Mouse (Mus musculus): ENCODE data around the gene Pdhb. TPM values are rescaled to one million over a fixed set of nuclear protein-coding genes. Genes with fewer than 3 reads are reported as not detected.
A peak's percentile ranks its signal among the peaks of the same experiment; 100 is the strongest.

Gene Pdhb
- polyA plus RNA-seq, 2 experiments = 152 to 175 TPM

DNA sequence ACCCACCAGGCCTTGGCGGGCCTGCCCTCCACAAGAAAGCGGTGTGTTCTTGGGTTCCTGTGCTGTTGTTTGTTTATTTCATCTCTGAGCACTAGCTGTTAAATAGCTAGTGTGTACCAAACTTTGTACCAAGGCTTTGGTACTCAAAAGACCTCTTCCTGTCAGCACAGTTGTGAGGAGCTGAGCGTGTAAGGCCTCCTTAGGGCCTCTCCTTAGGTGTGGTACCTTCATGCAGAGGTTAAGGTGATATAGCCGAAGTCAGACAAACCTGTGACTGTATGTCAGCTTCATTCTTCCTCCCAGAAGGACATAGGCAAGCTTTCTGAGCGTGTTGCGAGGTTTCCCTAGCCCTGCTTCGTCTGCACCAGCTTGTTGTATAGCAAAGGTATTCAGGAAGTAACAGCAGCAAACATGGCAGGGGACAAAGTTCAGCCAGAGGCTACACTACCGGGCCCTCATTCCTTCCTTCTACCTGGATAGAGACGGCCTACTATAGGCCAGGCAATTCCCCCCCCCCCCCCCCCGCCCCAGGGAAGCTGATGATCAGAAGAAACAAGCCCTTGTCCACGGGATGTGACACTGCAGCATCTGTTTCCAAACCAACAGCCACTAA is 26.1 kb downstream of the Pdhb start:
- WGBS = 84% methylated on average over 10 of the region's 11 CpGs
- Histone ChIP-seq H3K9me3 (ENCODE audit: control insufficient read depth, low read length) (no peaks in the 10 kb centered on the region), H3K4me3 (replicated peaks; ENCODE audit: low read length) (no peak overlapping the region), H3K9ac (ENCODE audit: low read depth, low read length, severe bottlenecking) (no peak overlapping the region), H3K4me2 (replicated peaks; ENCODE audit: low read depth, low read length, severe bottlenecking) (no peak overlapping the region), H3K27ac (replicated peaks; ENCODE audit: low read depth, low read length) (no peak overlapping the region), H3K27me3 (ENCODE audit: control insufficient read depth, insufficient read depth, low read length) (no peaks in the 10 kb centered on the region), H3K4me1 (ENCODE audit: control insufficient read depth, insufficient read depth, low read length) (no peaks in the 10 kb centered on the region), H3K36me3 (ENCODE audit: control insufficient read depth, insufficient read depth, low read length) (peaks cover 26% of the 10 kb centered on the region)
- no peak for ATAC-seq (ENCODE audit: low FRiP score, low read depth)
- TF ChIP-seq POLR2A (IDR thresholded peaks at IDR 0.05; ENCODE audit: borderline replicate concordance, extremely low read depth, insufficient read depth, insufficient read length) = no peak
- DNase-seq (ENCODE audit: low spot score) = no peak

DNA sequence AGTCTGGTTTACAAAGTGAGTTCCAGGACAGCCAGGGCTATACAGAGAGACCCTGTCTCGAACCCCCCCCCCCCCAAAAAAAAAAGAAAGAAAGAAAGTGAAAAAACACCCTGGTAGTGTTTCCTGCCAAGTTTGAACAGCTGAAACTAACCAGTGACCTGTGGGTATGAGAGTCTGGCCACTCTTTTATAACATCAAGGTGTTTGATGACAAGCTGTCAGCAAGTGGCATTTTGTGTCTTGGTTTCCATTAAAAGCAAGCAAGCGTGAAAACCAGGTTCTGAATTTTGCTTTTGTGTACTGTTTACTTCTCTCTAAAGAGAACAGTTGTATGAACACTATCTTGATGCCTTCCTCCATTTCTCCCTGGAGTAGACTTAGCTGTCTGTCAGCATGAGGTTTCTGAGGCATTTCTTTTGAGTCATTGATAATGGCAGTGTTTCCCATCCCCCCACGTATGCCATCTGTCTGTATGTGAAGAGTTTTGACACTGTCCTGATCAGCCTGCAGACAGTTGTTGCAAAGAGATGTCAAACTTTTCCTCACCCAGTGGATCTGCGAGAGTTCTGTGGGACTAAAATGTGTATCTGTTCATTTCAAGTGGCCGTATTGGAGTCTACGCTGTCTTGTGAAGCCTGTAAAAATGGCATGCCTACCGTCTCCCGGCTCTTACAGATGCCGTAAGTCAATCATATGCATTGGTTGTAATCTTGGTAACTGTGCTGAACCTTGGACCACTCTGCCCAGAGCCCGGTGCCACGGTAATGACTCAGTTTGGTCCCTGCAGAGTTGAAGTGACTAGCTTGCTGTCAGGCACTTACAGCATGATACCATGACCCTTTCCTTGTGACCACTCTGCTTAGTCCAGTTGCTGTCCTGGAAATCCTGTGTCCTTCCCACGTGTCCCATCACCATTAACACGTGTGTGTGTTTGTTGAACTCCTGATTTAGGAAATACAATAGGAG is 26.9 kb downstream of the Pdhb start:
- no peaks in the 10 kb centered on the region for H3K27me3 ChIP-seq (ENCODE audit: control insufficient read depth, insufficient read depth, low read length)
- no peak overlapping the region for H3K4me3 ChIP-seq (replicated peaks; ENCODE audit: low read length)
- peaks cover 26% of the 10 kb centered on the region for H3K36me3 ChIP-seq (ENCODE audit: control insufficient read depth, insufficient read depth, low read length)
- TF ChIP-seq POLR2A (IDR thresholded peaks at IDR 0.05; ENCODE audit: borderline replicate concordance, extremely low read depth, insufficient read depth, insufficient read length) = no peak
- no peak overlapping the region for H3K9ac ChIP-seq (ENCODE audit: low read depth, low read length, severe bottlenecking)
- DNase-seq (ENCODE audit: low spot score) (no peak), ATAC-seq (ENCODE audit: low FRiP score, low read depth) (no peak)
- no peaks in the 10 kb centered on the region for H3K9me3 ChIP-seq (ENCODE audit: control insufficient read depth, low read length)
- no peaks in the 10 kb centered on the region for H3K4me1 ChIP-seq (ENCODE audit: control insufficient read depth, insufficient read depth, low read length)
- 79% methylated on average over 13 of the region's 13 CpGs for WGBS
- H3K27ac ChIP-seq (replicated peaks; ENCODE audit: low read depth, low read length) = no peak overlapping the region
- no peak overlapping the region for H3K4me2 ChIP-seq (replicated peaks; ENCODE audit: low read depth, low read length, severe bottlenecking)

DNA sequence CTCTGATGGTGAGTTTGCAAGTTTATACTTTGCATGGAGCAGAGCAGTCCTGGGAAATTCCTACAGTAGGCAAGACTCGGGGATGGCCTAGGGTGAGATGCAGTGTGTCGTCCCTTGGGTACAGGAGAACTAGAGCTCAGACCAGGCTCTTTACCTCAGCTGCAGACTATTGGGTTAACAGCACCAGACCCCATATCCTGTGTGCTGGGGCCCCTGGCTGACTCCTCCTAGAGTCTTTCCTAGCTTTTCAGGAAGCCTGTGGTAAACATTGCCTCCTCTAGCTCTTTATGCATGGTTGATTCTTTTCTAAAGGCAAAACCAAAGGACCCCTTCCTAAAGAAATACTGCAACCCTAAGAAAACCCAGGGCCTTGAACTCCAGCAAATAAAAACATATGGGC is 31.7 kb downstream of the Pdhb start:
- no peak for ATAC-seq (ENCODE audit: low FRiP score, low read depth)
- no peak overlapping the region for H3K4me2 ChIP-seq (replicated peaks; ENCODE audit: low read depth, low read length, severe bottlenecking)
- no peaks in the 10 kb centered on the region for H3K27me3 ChIP-seq (ENCODE audit: control insufficient read depth, insufficient read depth, low read length)
- H3K27ac ChIP-seq (replicated peaks; ENCODE audit: low read depth, low read length) = no peak overlapping the region
- WGBS = 76% methylated on average over 2 of the region's 2 CpGs
- H3K9me3 ChIP-seq (ENCODE audit: control insufficient read depth, low read length) = no peaks in the 10 kb centered on the region
- H3K36me3 ChIP-seq (ENCODE audit: control insufficient read depth, insufficient read depth, low read length) = peaks cover 19% of the 10 kb centered on the region
- H3K4me3 ChIP-seq (replicated peaks; ENCODE audit: low read length) = no peak overlapping the region
- H3K4me1 ChIP-seq (ENCODE audit: control insufficient read depth, insufficient read depth, low read length) = no peaks in the 10 kb centered on the region
- TF ChIP-seq POLR2A (IDR thresholded peaks at IDR 0.05; ENCODE audit: borderline replicate concordance, extremely low read depth, insufficient read depth, insufficient read length) = no peak
- no peak overlapping the region for H3K9ac ChIP-seq (ENCODE audit: low read depth, low read length, severe bottlenecking)
- DNase-seq (ENCODE audit: low spot score) = no peak

DNA sequence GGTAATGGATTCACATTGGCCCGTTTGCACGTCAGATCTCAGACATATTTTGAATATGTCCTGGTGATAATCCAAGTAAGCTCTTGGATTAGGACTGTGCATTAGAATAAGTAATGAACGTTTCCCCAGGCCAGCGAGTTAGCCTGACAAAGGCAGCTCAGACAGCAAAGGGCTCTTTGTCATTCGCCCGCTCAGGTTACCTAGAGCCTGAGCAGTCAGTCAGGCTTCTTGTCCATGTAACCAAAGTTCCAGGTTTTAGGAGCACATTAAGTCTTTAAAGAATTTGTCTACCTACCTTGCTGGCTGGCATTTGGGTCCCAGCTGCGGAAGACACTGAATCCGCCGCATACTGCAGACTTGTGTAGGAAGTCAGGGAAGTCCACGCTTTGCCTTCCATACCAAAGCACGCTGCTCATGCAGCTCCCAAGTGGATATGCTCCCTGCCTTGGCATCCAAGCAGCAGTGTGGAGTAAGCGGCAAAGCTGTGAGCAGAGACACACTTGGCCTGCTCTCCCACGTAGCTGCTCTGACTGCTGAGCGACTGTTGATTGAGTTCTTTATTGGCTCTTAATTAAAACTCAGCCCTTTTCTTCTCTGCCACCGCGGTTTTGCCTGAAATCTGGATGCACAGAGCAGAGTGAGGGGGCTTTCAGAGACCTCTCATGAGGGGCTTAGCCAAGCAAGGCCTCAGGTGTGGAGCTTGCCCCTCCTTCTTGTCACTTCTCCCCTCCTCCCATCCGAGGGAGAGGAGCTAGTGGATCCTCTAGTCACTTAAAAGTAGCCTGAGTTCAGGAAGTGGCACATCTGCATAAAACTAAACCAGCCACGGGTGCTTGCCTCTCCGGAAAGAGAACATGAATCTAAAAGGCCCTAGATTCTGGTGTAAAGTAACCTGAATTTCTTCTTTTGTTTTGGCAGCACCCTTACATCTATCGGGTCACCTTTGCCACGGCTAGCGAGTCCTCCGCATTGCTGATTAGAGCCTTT is 32.8 kb downstream of the Pdhb start:
- H3K27me3 ChIP-seq (ENCODE audit: control insufficient read depth, insufficient read depth, low read length) = no peaks in the 10 kb centered on the region
- no peak overlapping the region for H3K4me2 ChIP-seq (replicated peaks; ENCODE audit: low read depth, low read length, severe bottlenecking)
- H3K36me3 ChIP-seq (ENCODE audit: control insufficient read depth, insufficient read depth, low read length) = peaks cover 19% of the 10 kb centered on the region
- H3K27ac ChIP-seq (replicated peaks; ENCODE audit: low read depth, low read length) = no peak overlapping the region
- no peak for TF ChIP-seq POLR2A (IDR thresholded peaks at IDR 0.05; ENCODE audit: borderline replicate concordance, extremely low read depth, insufficient read depth, insufficient read length)
- DNase-seq (ENCODE audit: low spot score) (no peak), ATAC-seq (ENCODE audit: low FRiP score, low read depth) (no peak)
- no peaks in the 10 kb centered on the region for H3K4me1 ChIP-seq (ENCODE audit: control insufficient read depth, insufficient read depth, low read length)
- no peak overlapping the region for H3K4me3 ChIP-seq (replicated peaks; ENCODE audit: low read length)
- WGBS = 59% methylated on average over 23 of the region's 23 CpGs
- H3K9me3 ChIP-seq (ENCODE audit: control insufficient read depth, low read length) = no peaks in the 10 kb centered on the region
- peak overlapping the region; percentile 9; the same call in 1 of the 2 replicates for H3K9ac ChIP-seq (ENCODE audit: low read depth, low read length, severe bottlenecking)

DNA sequence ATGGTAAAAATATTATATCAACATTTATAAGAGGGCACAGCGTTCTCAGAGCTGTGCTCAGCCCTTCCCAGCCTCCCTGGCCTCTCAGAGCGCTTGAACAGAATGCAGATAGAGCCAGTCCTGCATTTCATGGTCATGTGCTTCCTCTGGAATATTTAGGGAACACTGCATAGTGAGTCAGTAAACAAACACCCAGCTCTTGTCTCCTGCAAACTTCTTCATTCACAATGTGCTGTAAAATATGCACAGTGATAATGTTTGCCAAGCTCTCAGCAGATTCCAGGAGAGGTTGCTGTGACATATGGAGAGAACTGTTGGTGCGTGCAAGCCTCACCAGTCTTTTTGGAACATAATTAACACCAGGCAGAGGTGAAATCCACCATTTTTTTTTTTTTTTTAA is 37.7 kb downstream of the Pdhb start:
- H3K27me3 ChIP-seq (ENCODE audit: control insufficient read depth, insufficient read depth, low read length) = no peaks in the 10 kb centered on the region
- H3K4me2 ChIP-seq (replicated peaks; ENCODE audit: low read depth, low read length, severe bottlenecking) = no peak overlapping the region
- H3K9me3 ChIP-seq (ENCODE audit: control insufficient read depth, low read length) = no peaks in the 10 kb centered on the region
- peaks cover 6% of the 10 kb centered on the region; the same call in 1 of the 2 replicates for H3K36me3 ChIP-seq (ENCODE audit: control insufficient read depth, insufficient read depth, low read length)
- H3K27ac ChIP-seq (replicated peaks; ENCODE audit: low read depth, low read length) = no peak overlapping the region
- no peak for ATAC-seq (ENCODE audit: low FRiP score, low read depth)
- no peak overlapping the region for H3K4me3 ChIP-seq (replicated peaks; ENCODE audit: low read length)
- TF ChIP-seq POLR2A (IDR thresholded peaks at IDR 0.05; ENCODE audit: borderline replicate concordance, extremely low read depth, insufficient read depth, insufficient read length) = no peak
- no peak overlapping the region for H3K9ac ChIP-seq (ENCODE audit: low read depth, low read length, severe bottlenecking)
- peak; percentile 12 for DNase-seq (ENCODE audit: low spot score)
- 59% methylated on average over 3 of the region's 3 CpGs for WGBS
- H3K4me1 ChIP-seq (ENCODE audit: control insufficient read depth, insufficient read depth, low read length) = no peaks in the 10 kb centered on the region
